Mouse (Mus musculus): ENCODE measurements at regions not wholly inside any gene's neighbourhood (a gene's known extent, or its start where the extent isn't known, plus 50 kb on each side); places are given as distances from the start of the nearest gene placed in this dataset.
A peak's percentile ranks its signal among the peaks of the same experiment; 100 is the strongest.

DNA sequence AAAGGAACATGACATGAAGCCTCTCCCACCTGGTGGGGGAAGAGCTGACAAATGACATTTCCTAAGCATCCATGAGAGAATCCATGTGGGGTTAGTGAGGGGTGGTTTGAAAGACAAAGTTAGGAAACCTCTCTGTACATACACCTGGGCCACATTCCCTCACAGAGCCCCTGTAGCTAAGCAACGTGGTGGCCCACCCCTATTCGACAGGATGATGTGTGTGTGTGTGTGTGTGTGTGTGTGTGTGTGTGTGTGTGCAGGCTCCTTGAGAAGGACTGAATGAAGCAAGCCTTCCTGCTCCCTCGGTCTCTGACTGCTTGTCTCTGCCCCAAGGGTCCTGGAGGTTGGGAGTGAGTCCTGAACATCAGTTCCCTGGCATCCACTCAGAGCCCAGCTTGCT lies 80.7 kb upstream of the Camk1g start:
- Histone ChIP-seq H3K36me3 (ENCODE audit: control insufficient read depth, insufficient read depth, low read length) (no peaks in the 10 kb centered on the region), H3K4me1 (ENCODE audit: control insufficient read depth, insufficient read depth, low read length) (peaks cover 22% of the 10 kb centered on the region), H3K4me2 (ENCODE audit: low read depth, low read length) (no peak overlapping the region), H3K9me3 (ENCODE audit: control insufficient read depth, low read length) (no peaks in the 10 kb centered on the region), H3K27ac (replicated peaks; ENCODE audit: low read depth, low read length) (no peak overlapping the region), H3K27me3 (replicated peaks; ENCODE audit: control insufficient read depth, insufficient read depth, low read length) (no peaks in the 10 kb centered on the region), H3K4me3 (ENCODE audit: low read depth, low read length) (no peak overlapping the region), H3K9ac (ENCODE audit: low read depth, low read length) (no peak overlapping the region)
- 38% methylated on average over 3 of the region's 3 CpGs for WGBS
- no peak for ATAC-seq (ENCODE audit: low read depth)
- DNase-seq (ENCODE audit: low spot score) = no peak

DNA sequence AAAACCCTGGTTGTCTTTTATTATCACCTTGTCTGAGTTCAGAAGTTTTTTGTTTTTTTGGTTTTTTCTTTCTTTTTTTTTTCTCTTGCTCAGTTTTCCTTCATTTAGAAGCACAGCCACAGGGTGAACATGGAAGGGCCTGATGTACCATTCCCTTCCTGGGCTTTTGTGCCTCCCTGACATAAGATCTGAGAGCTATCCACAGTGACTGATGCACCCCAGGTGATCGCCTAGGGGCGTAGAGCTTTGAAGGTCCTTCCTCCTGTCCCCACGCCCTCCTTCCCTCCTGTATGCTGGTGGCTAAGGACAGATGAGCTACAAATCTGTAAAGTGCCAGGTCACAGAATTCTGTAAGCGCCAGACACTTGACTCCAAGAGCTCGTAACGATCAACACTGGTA lies 80.1 kb upstream of the Camk1g start:
- 71% methylated on average over 6 of the region's 6 CpGs for WGBS
- Histone ChIP-seq H3K4me2 (ENCODE audit: low read depth, low read length) (no peak overlapping the region), H3K36me3 (ENCODE audit: control insufficient read depth, insufficient read depth, low read length) (no peaks in the 10 kb centered on the region), H3K27me3 (replicated peaks; ENCODE audit: control insufficient read depth, insufficient read depth, low read length) (no peaks in the 10 kb centered on the region), H3K9ac (ENCODE audit: low read depth, low read length) (no peak overlapping the region), H3K4me1 (ENCODE audit: control insufficient read depth, insufficient read depth, low read length) (peaks cover 22% of the 10 kb centered on the region), H3K4me3 (ENCODE audit: low read depth, low read length) (no peak overlapping the region), H3K9me3 (ENCODE audit: control insufficient read depth, low read length) (no peaks in the 10 kb centered on the region), H3K27ac (replicated peaks; ENCODE audit: low read depth, low read length) (peak overlapping the region; percentile 69; the same call in 1 of the 2 replicates)
- no peak for ATAC-seq (ENCODE audit: low read depth)
- no peak for DNase-seq (ENCODE audit: low spot score)

DNA sequence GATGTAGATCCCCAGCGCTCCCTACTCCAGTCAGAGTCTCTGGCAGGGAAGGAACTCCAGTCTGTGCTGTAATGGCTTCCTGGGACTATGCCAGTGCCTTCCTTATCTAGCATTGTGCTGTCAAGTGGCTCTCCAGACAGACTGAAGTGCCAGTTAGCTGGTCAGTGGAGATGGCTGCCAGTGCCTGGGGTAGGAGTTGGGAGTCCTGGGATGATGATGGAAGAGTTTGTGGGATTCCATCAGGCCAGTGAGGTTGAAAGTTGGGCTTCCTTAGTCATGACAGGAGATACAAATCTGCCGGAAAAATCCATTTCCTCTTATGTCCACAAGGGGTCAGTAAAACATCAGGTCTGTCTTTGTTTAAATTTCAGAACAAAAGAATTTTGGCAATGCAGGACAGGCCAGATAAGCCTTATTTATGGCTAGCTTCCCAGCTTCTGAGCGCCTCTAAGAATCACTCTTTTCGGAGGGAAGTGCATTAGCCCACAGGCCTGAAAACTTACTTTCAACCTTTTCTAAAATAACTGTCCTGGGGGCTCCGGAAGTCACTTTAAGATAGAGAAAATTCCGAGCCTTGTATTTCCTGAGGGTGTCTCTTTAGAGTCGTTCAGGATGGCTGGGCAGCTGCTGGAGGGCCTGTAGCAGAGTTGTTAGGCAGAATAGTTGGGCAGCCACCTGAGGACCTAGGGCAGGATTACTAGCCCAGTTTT lies 79.5 kb upstream of the Camk1g start:
- Histone ChIP-seq H3K36me3 (ENCODE audit: control insufficient read depth, insufficient read depth, low read length) (no peaks in the 10 kb centered on the region), H3K9me3 (ENCODE audit: control insufficient read depth, low read length) (no peaks in the 10 kb centered on the region), H3K27ac (replicated peaks; ENCODE audit: low read depth, low read length) (peak overlapping the region; percentile 69), H3K27me3 (replicated peaks; ENCODE audit: control insufficient read depth, insufficient read depth, low read length) (no peaks in the 10 kb centered on the region), H3K4me1 (ENCODE audit: control insufficient read depth, insufficient read depth, low read length) (peaks cover 22% of the 10 kb centered on the region), H3K9ac (ENCODE audit: low read depth, low read length) (peak overlapping the region; percentile 53), H3K4me3 (ENCODE audit: low read depth, low read length) (no peak overlapping the region), H3K4me2 (ENCODE audit: low read depth, low read length) (0 out of 2 replicates have a peak overlapping the region, but pooled peaks have one; percentile 5)
- ATAC-seq (ENCODE audit: low read depth) (peak; percentile 77; the same call in 1 of the 2 replicates), DNase-seq (ENCODE audit: low spot score) (peak; percentile 93)
- WGBS = 10% methylated on average over 7 of the region's 7 CpGs

DNA sequence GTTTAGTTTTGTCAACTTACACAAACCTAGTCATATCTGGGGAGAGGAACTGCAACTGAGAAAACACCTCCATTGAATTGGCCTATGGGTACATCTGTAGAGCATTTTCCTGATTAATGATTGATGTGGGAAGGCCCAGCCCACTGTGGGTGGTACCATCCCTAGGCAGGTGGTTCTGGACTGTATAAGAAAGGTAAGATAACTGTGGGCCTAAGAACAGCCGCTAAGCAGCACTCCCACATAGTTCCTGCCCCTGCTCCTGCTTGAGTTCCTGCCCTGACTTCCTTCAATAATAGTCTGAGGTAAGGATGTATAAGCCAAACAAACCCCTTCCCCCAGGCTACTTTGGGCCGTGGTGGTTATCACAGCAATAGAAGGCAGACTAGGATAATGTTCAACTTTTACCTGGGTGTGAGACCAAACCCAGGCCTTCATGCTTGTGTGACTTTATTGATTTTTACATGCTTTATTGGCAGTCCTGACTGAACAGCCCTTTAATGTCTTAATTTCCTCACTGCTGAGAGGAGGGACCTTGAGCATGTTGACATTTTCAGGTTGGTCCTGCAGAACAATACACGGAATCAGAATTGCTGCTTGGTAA lies 78.8 kb upstream of the Camk1g start:
- ATAC-seq (ENCODE audit: low read depth) = no peak
- Histone ChIP-seq H3K4me1 (ENCODE audit: control insufficient read depth, insufficient read depth, low read length) (peaks cover 20% of the 10 kb centered on the region), H3K36me3 (ENCODE audit: control insufficient read depth, insufficient read depth, low read length) (no peaks in the 10 kb centered on the region), H3K4me2 (ENCODE audit: low read depth, low read length) (no peak overlapping the region), H3K27me3 (replicated peaks; ENCODE audit: control insufficient read depth, insufficient read depth, low read length) (no peaks in the 10 kb centered on the region), H3K4me3 (ENCODE audit: low read depth, low read length) (no peak overlapping the region), H3K27ac (replicated peaks; ENCODE audit: low read depth, low read length) (no peak overlapping the region), H3K9ac (ENCODE audit: low read depth, low read length) (no peak overlapping the region), H3K9me3 (ENCODE audit: control insufficient read depth, low read length) (no peaks in the 10 kb centered on the region)
- no peak for DNase-seq (ENCODE audit: low spot score)
- 72% methylated on average over 3 of the region's 3 CpGs for WGBS

DNA sequence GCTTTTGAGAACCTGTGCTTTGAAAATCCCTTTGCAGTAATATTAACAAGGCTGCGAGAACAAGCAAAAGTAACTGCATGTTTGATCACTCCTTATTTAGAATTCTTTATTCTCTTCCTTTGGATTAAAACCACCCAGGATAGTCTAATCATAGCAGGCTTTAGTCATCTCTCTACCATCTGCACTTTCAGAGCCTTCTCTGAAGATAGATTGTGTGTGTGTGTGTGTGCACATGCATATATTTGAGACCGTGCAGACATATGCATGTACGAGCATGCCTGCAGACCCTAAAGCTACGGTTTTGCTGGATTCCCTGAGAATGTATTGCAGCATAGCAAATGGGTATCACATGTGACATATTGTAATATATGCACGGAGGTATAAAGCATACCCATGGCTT lies 77.5 kb upstream of the Camk1g start:
- 55% methylated on average over 5 of the region's 5 CpGs for WGBS
- Histone ChIP-seq H3K9me3 (ENCODE audit: control insufficient read depth, low read length) (no peaks in the 10 kb centered on the region), H3K36me3 (ENCODE audit: control insufficient read depth, insufficient read depth, low read length) (no peaks in the 10 kb centered on the region), H3K27ac (replicated peaks; ENCODE audit: low read depth, low read length) (no peak overlapping the region), H3K4me3 (ENCODE audit: low read depth, low read length) (no peak overlapping the region), H3K9ac (ENCODE audit: low read depth, low read length) (no peak overlapping the region), H3K27me3 (replicated peaks; ENCODE audit: control insufficient read depth, insufficient read depth, low read length) (no peaks in the 10 kb centered on the region), H3K4me1 (ENCODE audit: control insufficient read depth, insufficient read depth, low read length) (peaks cover 14% of the 10 kb centered on the region; the same call in 1 of the 2 replicates), H3K4me2 (ENCODE audit: low read depth, low read length) (no peak overlapping the region)
- DNase-seq (ENCODE audit: low spot score) = peak; percentile 42
- ATAC-seq (ENCODE audit: low read depth) = no peak

DNA sequence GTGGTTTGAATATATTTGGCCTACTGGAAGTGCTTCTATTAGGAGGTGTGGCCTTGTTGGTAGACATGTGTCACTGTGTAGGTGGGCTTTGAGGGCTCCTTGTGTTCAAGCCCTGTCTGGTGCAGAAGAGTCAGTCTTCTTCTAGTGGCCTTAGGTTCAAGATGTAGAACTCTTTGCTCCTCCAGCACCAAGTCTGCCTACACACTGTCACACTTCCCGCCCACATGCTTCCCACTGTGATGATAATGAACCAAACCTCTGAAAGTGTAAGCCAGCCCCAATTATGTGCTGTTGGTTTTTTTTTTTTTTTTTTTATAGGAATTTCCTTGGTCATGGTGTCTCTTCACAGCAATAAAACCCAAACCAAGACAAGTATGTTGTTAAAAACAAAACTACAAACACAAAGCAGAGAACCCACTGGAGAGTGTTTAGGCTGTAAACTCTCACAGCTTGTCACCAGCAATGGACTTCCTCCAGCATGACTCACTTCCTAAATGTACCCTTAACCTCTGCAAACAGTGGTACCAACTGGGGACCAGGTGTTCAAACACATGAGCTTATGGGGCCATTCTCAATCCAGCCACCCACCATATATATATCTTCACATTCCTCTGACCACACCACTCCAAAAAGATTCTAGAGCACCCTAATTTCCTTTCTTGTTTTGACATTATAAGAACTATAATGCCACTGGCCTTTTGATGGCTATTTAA lies 74.0 kb upstream of the Camk1g start:
- ATAC-seq (ENCODE audit: low read depth) = no peak
- Histone ChIP-seq H3K9me3 (ENCODE audit: control insufficient read depth, low read length) (no peaks in the 10 kb centered on the region), H3K9ac (ENCODE audit: low read depth, low read length) (no peak overlapping the region), H3K4me3 (ENCODE audit: low read depth, low read length) (no peak overlapping the region), H3K27me3 (replicated peaks; ENCODE audit: control insufficient read depth, insufficient read depth, low read length) (no peaks in the 10 kb centered on the region), H3K27ac (replicated peaks; ENCODE audit: low read depth, low read length) (no peak overlapping the region), H3K36me3 (ENCODE audit: control insufficient read depth, insufficient read depth, low read length) (no peaks in the 10 kb centered on the region), H3K4me2 (ENCODE audit: low read depth, low read length) (no peak overlapping the region), H3K4me1 (ENCODE audit: control insufficient read depth, insufficient read depth, low read length) (no peaks in the 10 kb centered on the region)
- WGBS = 81% methylated on average over 1 of the region's 1 CpGs
- no peak for DNase-seq (ENCODE audit: low spot score)

DNA sequence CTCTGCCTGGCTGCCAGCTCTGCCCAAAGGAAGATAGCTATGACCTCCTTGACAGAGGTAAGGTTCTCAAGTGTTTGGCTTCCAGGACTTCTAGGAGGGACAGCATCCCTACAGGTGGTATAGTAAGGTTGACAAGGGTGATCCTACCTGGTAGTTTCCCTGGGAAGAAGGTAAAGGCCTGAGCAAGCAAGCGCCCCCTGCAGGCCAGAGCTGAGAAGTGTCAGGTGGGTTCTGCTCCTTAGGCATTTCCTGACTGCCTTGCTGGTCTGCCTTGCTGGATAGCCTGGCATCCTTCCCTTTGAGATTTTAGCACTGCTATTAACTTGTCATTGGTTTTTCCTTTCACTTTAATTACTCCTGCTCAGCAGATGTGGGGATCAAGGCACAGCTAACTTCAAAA lies 70.4 kb upstream of the Camk1g start:
- no peak overlapping the region for H3K27ac ChIP-seq (replicated peaks; ENCODE audit: low read depth, low read length)
- no peak overlapping the region for H3K4me2 ChIP-seq (ENCODE audit: low read depth, low read length)
- H3K9me3 ChIP-seq (ENCODE audit: control insufficient read depth, low read length) = no peaks in the 10 kb centered on the region
- 0% methylated on average over 1 of the region's 1 CpGs for WGBS
- DNase-seq (ENCODE audit: low spot score) (no peak), ATAC-seq (ENCODE audit: low read depth) (no peak)
- no peak overlapping the region for H3K9ac ChIP-seq (ENCODE audit: low read depth, low read length)
- H3K4me3 ChIP-seq (ENCODE audit: low read depth, low read length) = no peak overlapping the region
- no peaks in the 10 kb centered on the region for H3K4me1 ChIP-seq (ENCODE audit: control insufficient read depth, insufficient read depth, low read length)
- no peaks in the 10 kb centered on the region for H3K27me3 ChIP-seq (replicated peaks; ENCODE audit: control insufficient read depth, insufficient read depth, low read length)
- H3K36me3 ChIP-seq (ENCODE audit: control insufficient read depth, insufficient read depth, low read length) = no peaks in the 10 kb centered on the region

DNA sequence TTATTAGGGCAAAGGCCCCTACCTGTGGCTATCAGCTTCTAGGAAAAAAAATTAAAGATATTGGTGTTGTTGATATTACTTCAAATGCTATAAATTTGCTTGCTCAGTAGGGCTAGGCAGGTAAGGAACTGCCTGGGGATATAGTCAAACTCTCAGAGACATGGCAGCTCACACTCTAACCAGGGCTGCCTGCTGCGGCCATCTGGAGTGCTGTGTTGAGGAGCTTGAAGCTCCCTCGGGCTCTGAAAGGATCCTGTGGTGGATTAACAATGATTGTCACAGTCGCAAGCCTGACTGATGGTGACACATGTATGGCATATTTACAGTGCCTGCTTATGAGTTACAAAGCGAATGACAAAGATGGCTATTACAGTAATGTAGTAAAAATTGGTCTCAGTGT lies 64.2 kb upstream of the Camk1g start:
- DNase-seq (ENCODE audit: low spot score) = peak; percentile 54
- H3K4me3 ChIP-seq (ENCODE audit: low read depth, low read length) = no peak overlapping the region
- H3K9ac ChIP-seq (ENCODE audit: low read depth, low read length) = no peak overlapping the region
- ATAC-seq (ENCODE audit: low read depth) = peak; percentile 35; the same call in 1 of the 2 replicates
- peaks cover 6% of the 10 kb centered on the region; the same call in 1 of the 2 replicates for H3K4me1 ChIP-seq (ENCODE audit: control insufficient read depth, insufficient read depth, low read length)
- no peak overlapping the region for H3K4me2 ChIP-seq (ENCODE audit: low read depth, low read length)
- whole genome bisulfite sequencing = 61% methylated on average over 4 of the region's 4 CpGs
- H3K36me3 ChIP-seq (ENCODE audit: control insufficient read depth, insufficient read depth, low read length) = no peaks in the 10 kb centered on the region
- no peaks in the 10 kb centered on the region for H3K27me3 ChIP-seq (replicated peaks; ENCODE audit: control insufficient read depth, insufficient read depth, low read length)
- H3K27ac ChIP-seq (replicated peaks; ENCODE audit: low read depth, low read length) = no peak overlapping the region
- H3K9me3 ChIP-seq (ENCODE audit: control insufficient read depth, low read length) = no peaks in the 10 kb centered on the region
